Mouse (Mus musculus): ENCODE results near the gene Klc2. TPM values are rescaled to one million over a fixed set of nuclear protein-coding genes. Genes with fewer than 3 reads are reported as not detected.
"Not testable (repeated sequence)": the region's sequence is repeated elsewhere in the genome, so short reads cannot be mapped to it uniquely, and the experiment has no call there.

The Klc2 gene
- polyA plus RNA-seq (2015; fragmentation: Nextera tagmentation; extraction: Ambion mirVana) = 47.0 and 50.9 TPM in 2 replicates

GRCm38 (mm10) chr19:5118384-5118698 is at the start of gene Klc2:
Gene Klc2 (minus strand): TSS chr19:5118560.
- Histone ChIP-seq H3K9ac (replicated peaks) (peak within 1 kb of the TSS; percentile 92), H3K36me3 (peaks cover 5% of the 10 kb centered on the region), H3K9me3 (no peaks in the 10 kb centered on the region), H3K4me2 (replicated peaks) (peak within 1 kb of the TSS; percentile 73), H3K4me3 (peak within 1 kb of the TSS; percentile 99), H3K27ac (replicated peaks) (peak within 1 kb of the TSS; percentile 91), H3K27me3 (no peaks in the 10 kb centered on the region), H3K4me1 (peaks cover 20% of the 10 kb centered on the region)
- WGBS = under 1% methylated on average over 18 of the region's 18 CpGs
- no peak for ATAC-seq (replicated peaks)

GRCm38 (mm10) chr19:5167477-5167876 is 49.1 kb upstream of the Klc2 start:
- no peak overlapping the region for H3K4me3 ChIP-seq
- H3K4me1 ChIP-seq = no peaks in the 10 kb centered on the region
- H3K27me3 ChIP-seq = no peaks in the 10 kb centered on the region
- H3K9me3 ChIP-seq = no peaks in the 10 kb centered on the region
- H3K9ac ChIP-seq (replicated peaks) = no peak overlapping the region
- 0 out of 2 replicates have a peak, but pooled peaks cover 3% of the 10 kb centered on the region for H3K36me3 ChIP-seq
- no peak for ATAC-seq (replicated peaks)
- H3K27ac ChIP-seq (replicated peaks) = no peak overlapping the region
- 95% methylated on average over 4 of the region's 4 CpGs for WGBS
- no peak overlapping the region for H3K4me2 ChIP-seq (replicated peaks)

- no peak overlapping the region for H3K4me3 ChIP-seq
These were observed 46.0 kb upstream of the Klc2 start for GRCm38 (mm10) chr19:5164380-5164779.

GRCm38 (mm10) chr19:5161913-5162312 is 43.6 kb upstream of the Klc2 start:
- H3K27me3 ChIP-seq = no peaks in the 10 kb centered on the region
- H3K9me3 ChIP-seq = no peaks in the 10 kb centered on the region
- 0 out of 2 replicates have a peak, but pooled peaks cover 3% of the 10 kb centered on the region for H3K36me3 ChIP-seq
- no peak overlapping the region for H3K4me2 ChIP-seq (replicated peaks)
- WGBS = 92% methylated on average over 3 of the region's 3 CpGs
- no peak overlapping the region for H3K27ac ChIP-seq (replicated peaks)
- H3K4me1 ChIP-seq = no peaks in the 10 kb centered on the region
- no peak overlapping the region for H3K9ac ChIP-seq (replicated peaks)
- ATAC-seq (replicated peaks) = no peak
- H3K4me3 ChIP-seq = no peak overlapping the region

More at GRCm38 (mm10) chr19:5164380-5164779, 46.0 kb upstream of the Klc2 start:
- 0 out of 2 replicates have a peak, but pooled peaks cover 3% of the 10 kb centered on the region for H3K36me3 ChIP-seq
- no peaks in the 10 kb centered on the region for H3K27me3 ChIP-seq
- ATAC-seq (replicated peaks) = no peak
- H3K9ac ChIP-seq (replicated peaks) = no peak overlapping the region
- no peak overlapping the region for H3K4me2 ChIP-seq (replicated peaks)
- H3K27ac ChIP-seq (replicated peaks) = no peak overlapping the region
- WGBS = 60% methylated on average over 2 of the region's 2 CpGs
- H3K9me3 ChIP-seq = no peaks in the 10 kb centered on the region
- H3K4me1 ChIP-seq = no peaks in the 10 kb centered on the region

GRCm38 (mm10) chr19:5152261-5152660 is 33.9 kb upstream of the Klc2 start:
- no peak overlapping the region for H3K4me3 ChIP-seq
- peaks cover 12% of the 10 kb centered on the region; the same call in 1 of the 2 replicates for H3K36me3 ChIP-seq
- 89% methylated on average over 6 of the region's 6 CpGs for WGBS
- ATAC-seq (replicated peaks) = no peak
- H3K9me3 ChIP-seq = no peaks in the 10 kb centered on the region
- no peaks in the 10 kb centered on the region for H3K4me1 ChIP-seq
- H3K27me3 ChIP-seq = no peaks in the 10 kb centered on the region
- no peak overlapping the region for H3K9ac ChIP-seq (replicated peaks)
- peak overlapping the region; percentile 46 for H3K27ac ChIP-seq (replicated peaks)
- no peak overlapping the region for H3K4me2 ChIP-seq (replicated peaks)

- H3K9me3 ChIP-seq = no peaks in the 10 kb centered on the region
- H3K27ac ChIP-seq (replicated peaks) = peak overlapping the region; percentile 46
- WGBS = 72% methylated on average over 5 of the region's 5 CpGs
- H3K4me2 ChIP-seq (replicated peaks) = no peak overlapping the region
- ATAC-seq (replicated peaks) = no peak
- no peaks in the 10 kb centered on the region for H3K27me3 ChIP-seq
- H3K4me3 ChIP-seq = no peak overlapping the region
- no peak overlapping the region for H3K9ac ChIP-seq (replicated peaks)
- H3K4me1 ChIP-seq = no peaks in the 10 kb centered on the region
- H3K36me3 ChIP-seq = peaks cover 12% of the 10 kb centered on the region; the same call in 1 of the 2 replicates
These were observed 33.4 kb upstream of the Klc2 start for GRCm38 (mm10) chr19:5151741-5152140.

GRCm38 (mm10) chr19:5151331-5151730 is 33.0 kb upstream of the Klc2 start:
- no peaks in the 10 kb centered on the region for H3K27me3 ChIP-seq
- H3K36me3 ChIP-seq = peaks cover 15% of the 10 kb centered on the region

GRCm38 (mm10) chr19:5150358-5150757 is 32.0 kb upstream of the Klc2 start:
- H3K36me3 ChIP-seq = peaks cover 23% of the 10 kb centered on the region
- WGBS = 94% methylated on average over 6 of the region's 6 CpGs
- no peaks in the 10 kb centered on the region for H3K9me3 ChIP-seq
- no peak overlapping the region for H3K9ac ChIP-seq (replicated peaks)
- ATAC-seq (replicated peaks) = no peak
- no peak overlapping the region for H3K27ac ChIP-seq (replicated peaks)
- no peak overlapping the region for H3K4me3 ChIP-seq
- no peaks in the 10 kb centered on the region for H3K27me3 ChIP-seq
- no peak overlapping the region for H3K4me2 ChIP-seq (replicated peaks)
- H3K4me1 ChIP-seq = no peaks in the 10 kb centered on the region

More at GRCm38 (mm10) chr19:5151331-5151730, 33.0 kb upstream of the Klc2 start:
- no peak overlapping the region for H3K4me3 ChIP-seq
- H3K9me3 ChIP-seq = no peaks in the 10 kb centered on the region
- H3K4me2 ChIP-seq (replicated peaks) = no peak overlapping the region
- H3K4me1 ChIP-seq = no peaks in the 10 kb centered on the region
- H3K9ac ChIP-seq (replicated peaks) = no peak overlapping the region
- peak overlapping the region; percentile 46; the same call in 1 of the 2 replicates for H3K27ac ChIP-seq (replicated peaks)
- no peak; the same call in 1 of the 2 replicates for ATAC-seq (replicated peaks)
- WGBS = 36% methylated on average over 3 of the region's 3 CpGs

- H3K36me3 ChIP-seq = peaks cover 27% of the 10 kb centered on the region
- 90% methylated on average over 6 of the region's 6 CpGs for WGBS
- not testable (repeated sequence) for H3K4me3 ChIP-seq; H3K27ac ChIP-seq (replicated peaks); H3K27me3 ChIP-seq; H3K9ac ChIP-seq (replicated peaks); ATAC-seq (replicated peaks); H3K4me2 ChIP-seq (replicated peaks); H3K9me3 ChIP-seq; H3K4me1 ChIP-seq
These were observed 30.7 kb upstream of the Klc2 start for GRCm38 (mm10) chr19:5149041-5149440.

- peak; percentile 26; the same call in 1 of the 2 replicates for ATAC-seq (replicated peaks)
- Histone ChIP-seq H3K9me3 (no peaks in the 10 kb centered on the region), H3K9ac (replicated peaks) (no peak overlapping the region), H3K27ac (replicated peaks) (no peak overlapping the region), H3K4me3 (no peak overlapping the region), H3K4me2 (replicated peaks) (no peak overlapping the region), H3K27me3 (no peaks in the 10 kb centered on the region), H3K36me3 (peaks cover 40% of the 10 kb centered on the region), H3K4me1 (no peaks in the 10 kb centered on the region)
- 0% methylated on average over 2 of the region's 2 CpGs for WGBS
These were observed 21.3 kb upstream of the Klc2 start for GRCm38 (mm10) chr19:5139640-5140039.

GRCm38 (mm10) chr19:5131237-5131636 is 12.9 kb upstream of the Klc2 start:
- 86% methylated on average over 4 of the region's 4 CpGs for WGBS

GRCm38 (mm10) chr19:5129770-5130169 is 11.4 kb upstream of the Klc2 start:
- ATAC-seq (replicated peaks) = no peak
- Histone ChIP-seq H3K27ac (replicated peaks) (no peak overlapping the region), H3K4me3 (no peak overlapping the region), H3K4me2 (replicated peaks) (no peak overlapping the region), H3K9me3 (no peaks in the 10 kb centered on the region), H3K9ac (replicated peaks) (no peak overlapping the region), H3K27me3 (no peaks in the 10 kb centered on the region), H3K36me3 (peaks cover 17% of the 10 kb centered on the region), H3K4me1 (no peaks in the 10 kb centered on the region)
- 48% methylated on average over 1 of the region's 1 CpGs for WGBS

More at GRCm38 (mm10) chr19:5131237-5131636, 12.9 kb upstream of the Klc2 start:
- Histone ChIP-seq H3K4me2 (replicated peaks) (no peak overlapping the region), H3K27me3 (no peaks in the 10 kb centered on the region), H3K9me3 (no peaks in the 10 kb centered on the region), H3K4me1 (no peaks in the 10 kb centered on the region), H3K9ac (replicated peaks) (no peak overlapping the region), H3K27ac (replicated peaks) (no peak overlapping the region), H3K36me3 (peaks cover 24% of the 10 kb centered on the region), H3K4me3 (no peak overlapping the region)
- no peak for ATAC-seq (replicated peaks)

- Histone ChIP-seq H3K27me3 (no peaks in the 10 kb centered on the region), H3K4me3 (no peak overlapping the region), H3K4me2 (replicated peaks) (no peak overlapping the region), H3K9ac (replicated peaks) (no peak overlapping the region), H3K27ac (replicated peaks) (no peak overlapping the region), H3K9me3 (no peaks in the 10 kb centered on the region), H3K36me3 (no peaks in the 10 kb centered on the region), H3K4me1 (peaks cover under 1% of the 10 kb centered on the region; the same call in 1 of the 2 replicates)
- 69% methylated on average over 7 of the region's 7 CpGs for WGBS
- ATAC-seq (replicated peaks) = no peak
These were observed 5.8 kb upstream of the Klc2 start for GRCm38 (mm10) chr19:5124055-5124614.
